Mouse (Mus musculus) monocyte, adult 5-6 weeks (primary cell): ENCODE results near the gene Ubash3a. TPM values are rescaled to one million over a fixed set of nuclear protein-coding genes. Genes with fewer than 3 reads are reported as not detected.
A peak's percentile ranks its signal among the peaks of the same experiment; 100 is the strongest.

ENCODE experiments used
- ATAC-seq: fragments of 153-309, 156-312 bp; replicated peaks from 2 replicates; pipeline ENCODE4 v1.8.0; 2017; ENCODE audit warnings: mild to moderate bottlenecking; ENCODE audit not compliant: low TSS enrichment, insufficient number of reproducible peaks, severe bottlenecking, poor library complexity, low FRiP score
- total RNA-seq: library from RNA; stranded (forward); fragments of 200-1000, 200-491, 200-594 nt; gene quantifications from 3 replicates; pipeline ENCODE4 v1.2.3, GENCODE M21; 2017

The Ubash3a gene
- total RNA-seq, 1 experiment from 2014 or later = 6.3 TPM

- ATAC-seq = no peak
Observed at GRCm38 (mm10) chr17:31271136-31271851, 63.6 kb downstream of the Ubash3a start.

- ATAC-seq = no peak
Observed at GRCm38 (mm10) chr17:31272416-31273165, 64.9 kb downstream of the Ubash3a start.

- ATAC-seq = no peak
Observed at GRCm38 (mm10) chr17:31273631-31274030, 66.0 kb downstream of the Ubash3a start.

- ATAC-seq = no peak
Observed at GRCm38 (mm10) chr17:31275181-31275580, 67.5 kb downstream of the Ubash3a start.

GRCm38 (mm10) chr17:31276207-31276921 is 68.7 kb downstream of the Ubash3a start:
- ATAC-seq = no peak

- peak; percentile 91 for ATAC-seq
Observed at GRCm38 (mm10) chr17:31276922-31277918, 69.5 kb downstream of the Ubash3a start, which contains the start of gene Rsph1. Gene Rsph1 (minus strand): TSS chr17:31277383.

GRCm38 (mm10) chr17:31277931-31278330 is 70.3 kb downstream of the Ubash3a start:
- no peak for ATAC-seq

GRCm38 (mm10) chr17:31279541-31279940 is 71.9 kb downstream of the Ubash3a start:
- no peak for ATAC-seq

GRCm38 (mm10) chr17:31280269-31280668 is 72.6 kb downstream of the Ubash3a start:
- ATAC-seq = no peak

GRCm38 (mm10) chr17:31281830-31282686 is 74.4 kb downstream of the Ubash3a start:
- no peak for ATAC-seq

- no peak for ATAC-seq
Observed at GRCm38 (mm10) chr17:31282687-31283053, 75.0 kb downstream of the Ubash3a start.

GRCm38 (mm10) chr17:31285867-31286266 is 78.2 kb downstream of the Ubash3a start:
- peak; percentile 27; the same call in 1 of the 2 replicates for ATAC-seq

GRCm38 (mm10) chr17:31286492-31286891 is 78.8 kb downstream of the Ubash3a start, which contains the start of gene Slc37a1:
Gene Slc37a1 (plus strand): TSS chr17:31286792.
- no peak for ATAC-seq

- no peak for ATAC-seq
Observed at GRCm38 (mm10) chr17:31287216-31287615, 79.5 kb downstream of the Ubash3a start.

GRCm38 (mm10) chr17:31288999-31289726 is 81.5 kb downstream of the Ubash3a start:
- ATAC-seq = peak; percentile 43; the same call in 1 of the 2 replicates

- ATAC-seq = no peak
Observed at GRCm38 (mm10) chr17:31290311-31290710, 82.6 kb downstream of the Ubash3a start.

GRCm38 (mm10) chr17:31290859-31291258 is 83.2 kb downstream of the Ubash3a start:
- peak; percentile 71 for ATAC-seq
